Mouse (Mus musculus) lung, embryonic 15.5 days (tissue): Measurements from ENCODE around the gene Cntnap5b. TPM values are rescaled to one million over a fixed set of nuclear protein-coding genes. Genes with fewer than 3 reads are reported as not detected.
A peak's percentile ranks its signal among the peaks of the same experiment; 100 is the strongest.

Experiments used
- ATAC-seq: fragments of 200-750 bp; cut with Nextera tagmentation; 2 replicates; pipeline ENCODE4 v1.8.0; 2017; ENCODE audit warnings: moderate number of reproducible peaks, borderline replicate concordance; ENCODE audit not compliant: low FRiP score, low TSS enrichment; ENCODE audit errors: extremely low read depth
- H3K27ac ChIP-seq: fragments of 300-500 bp; sonication (generic); 2 replicates; pipeline ENCODE4 v1.5.1; 2015; ENCODE audit warnings: moderate library complexity, mild to moderate bottlenecking, inconsistent platforms
- H3K27me3 ChIP-seq: fragments of 300-500 bp; sonication (generic); 2 replicates; pipeline ENCODE4 v1.6.1; 2015; ENCODE audit warnings: inconsistent platforms
- H3K36me3 ChIP-seq: fragments of 300-500 bp; sonication (generic); 2 replicates; pipeline ENCODE4 v1.6.1; 2015; ENCODE audit warnings: inconsistent platforms
- H3K4me1 ChIP-seq: fragments of 300-500 bp; sonication (generic); 2 replicates; pipeline ENCODE4 v1.6.1; 2015; ENCODE audit warnings: inconsistent platforms
- H3K4me2 ChIP-seq: fragments of 300-500 bp; sonication (generic); 2 replicates; pipeline ENCODE4 v1.6.1; 2015; ENCODE audit warnings: inconsistent platforms, mild to moderate bottlenecking, moderate library complexity
- H3K4me3 ChIP-seq: fragments of 300-500 bp; sonication (generic); 2 replicates; pipeline ENCODE4 v1.5.1; 2015; ENCODE audit warnings: mild to moderate bottlenecking, inconsistent platforms
- H3K9ac ChIP-seq: fragments of 300-500 bp; sonication (generic); 2 replicates; pipeline ENCODE4 v1.6.1; 2015; ENCODE audit warnings: inconsistent platforms
- H3K9me3 ChIP-seq: fragments of 300-500 bp; sonication (generic); 2 replicates; pipeline ENCODE4 v1.6.1; 2016; ENCODE audit warnings: inconsistent platforms
- WGBS: fragments of 180-500 bp; shearing (Covaris S2); methylation state at CpG from one replicate; pipeline ENCODE4 v1.1.7; 2015; 5-methylcytosine and 5-hydroxymethylcytosine counted together
- polyA plus RNA-seq: library from polyadenylated mRNA; unstranded; fragments of >200 nt; fragmentation: Nextera tagmentation; extraction: Ambion mirVana; gene quantifications from 2 replicates; pipeline ENCODE4 v1.2.1, GENCODE M21; 2015

The Cntnap5b gene
- polyA plus RNA-seq: not detected in 2 replicates

- Histone ChIP-seq H3K27me3 (no peaks in the 10 kb centered on the region), H3K36me3 (no peaks in the 10 kb centered on the region), H3K9ac (no peak within 1 kb of the TSS), H3K27ac (no peak within 1 kb of the TSS), H3K4me1 (no peaks in the 10 kb centered on the region), H3K4me2 (no peak within 1 kb of the TSS), H3K4me3 (no peak within 1 kb of the TSS), H3K9me3 (no peaks in the 10 kb centered on the region)
- 35% methylated on average over 7 of the region's 7 CpGs for WGBS
- ATAC-seq: no peak
Measured at GRCm38 (mm10) chr1:99772614-99773013, at the start of gene Cntnap5b. TSS of gene Cntnap5b (plus strand) at chr1:99772765.

- no peak overlapping the region for H3K9ac ChIP-seq
- no peak for ATAC-seq
Measured at GRCm38 (mm10) chr1:99759996-99760395, 12.6 kb upstream of the Cntnap5b start.

GRCm38 (mm10) chr1:99772183-99772582 lies 382 bp upstream of the Cntnap5b start:
- WGBS: 2% methylated on average over 19 of the region's 19 CpGs
- peak; percentile 62; the same call in 1 of the 2 replicates for ATAC-seq
- Histone ChIP-seq H3K4me3 (no peak overlapping the region), H3K9ac (no peak overlapping the region), H3K4me2 (no peak overlapping the region), H3K27ac (no peak overlapping the region), H3K27me3 (no peaks in the 10 kb centered on the region), H3K9me3 (no peaks in the 10 kb centered on the region), H3K4me1 (no peaks in the 10 kb centered on the region), H3K36me3 (no peaks in the 10 kb centered on the region)

More at GRCm38 (mm10) chr1:99759996-99760395, 12.6 kb upstream of the Cntnap5b start:
- no peak overlapping the region for H3K4me3 ChIP-seq
- H3K9me3 ChIP-seq: no peaks in the 10 kb centered on the region
- H3K27ac ChIP-seq: no peak overlapping the region
- WGBS: 89% methylated on average over 1 of the region's 1 CpGs
- no peaks in the 10 kb centered on the region for H3K27me3 ChIP-seq
- no peak overlapping the region for H3K4me2 ChIP-seq
- no peaks in the 10 kb centered on the region for H3K4me1 ChIP-seq
- H3K36me3 ChIP-seq: no peaks in the 10 kb centered on the region

- Histone ChIP-seq H3K9ac (no peak overlapping the region), H3K4me2 (no peak overlapping the region), H3K4me1 (no peaks in the 10 kb centered on the region), H3K27me3 (no peaks in the 10 kb centered on the region), H3K36me3 (no peaks in the 10 kb centered on the region), H3K9me3 (no peaks in the 10 kb centered on the region), H3K27ac (no peak overlapping the region), H3K4me3 (no peak overlapping the region)
- WGBS: 0% methylated on average over 4 of the region's 4 CpGs
- ATAC-seq: no peak
Measured at GRCm38 (mm10) chr1:99774144-99774543, 1.6 kb downstream of the Cntnap5b start.

- Histone ChIP-seq H3K9ac (no peak overlapping the region), H3K27ac (no peak overlapping the region), H3K4me3 (no peak overlapping the region), H3K9me3 (no peaks in the 10 kb centered on the region), H3K4me2 (no peak overlapping the region), H3K36me3 (no peaks in the 10 kb centered on the region), H3K4me1 (no peaks in the 10 kb centered on the region), H3K27me3 (no peaks in the 10 kb centered on the region)
- WGBS: 72% methylated on average over 6 of the region's 6 CpGs
- ATAC-seq: no peak
Measured at GRCm38 (mm10) chr1:99813334-99814110, 41.0 kb downstream of the Cntnap5b start.

- H3K36me3 ChIP-seq: no peaks in the 10 kb centered on the region
- no peaks in the 10 kb centered on the region for H3K9me3 ChIP-seq
- no peak overlapping the region for H3K27ac ChIP-seq
- no peak overlapping the region for H3K4me3 ChIP-seq
- no peaks in the 10 kb centered on the region for H3K27me3 ChIP-seq
- no peak overlapping the region for H3K4me2 ChIP-seq
- no peaks in the 10 kb centered on the region for H3K4me1 ChIP-seq
- 95% methylated on average over 3 of the region's 3 CpGs for WGBS
- ATAC-seq: no peak
- H3K9ac ChIP-seq: no peak overlapping the region
Measured at GRCm38 (mm10) chr1:99872344-99872743, 99.8 kb downstream of the Cntnap5b start.

GRCm38 (mm10) chr1:99907774-99908173 lies 135.2 kb downstream of the Cntnap5b start:
- no peaks in the 10 kb centered on the region for H3K36me3 ChIP-seq
- no peaks in the 10 kb centered on the region for H3K27me3 ChIP-seq
- no peak for ATAC-seq
- H3K9me3 ChIP-seq: no peaks in the 10 kb centered on the region
- 60% methylated on average over 2 of the region's 2 CpGs for WGBS
- H3K9ac ChIP-seq: no peak overlapping the region
- no peak overlapping the region for H3K27ac ChIP-seq
- H3K4me2 ChIP-seq: no peak overlapping the region
- no peaks in the 10 kb centered on the region for H3K4me1 ChIP-seq
- no peak overlapping the region for H3K4me3 ChIP-seq

- ATAC-seq: no peak
- no peak overlapping the region for H3K27ac ChIP-seq
- H3K4me3 ChIP-seq: no peak overlapping the region
- no peak overlapping the region for H3K4me2 ChIP-seq
- H3K4me1 ChIP-seq: no peaks in the 10 kb centered on the region
- no peaks in the 10 kb centered on the region for H3K27me3 ChIP-seq
- H3K36me3 ChIP-seq: no peaks in the 10 kb centered on the region
- H3K9ac ChIP-seq: no peak overlapping the region
- no peaks in the 10 kb centered on the region for H3K9me3 ChIP-seq
Measured at GRCm38 (mm10) chr1:99943515-99943914, 170.9 kb downstream of the Cntnap5b start.

- Histone ChIP-seq H3K4me1 (no peaks in the 10 kb centered on the region), H3K9ac (no peak overlapping the region)
Measured at GRCm38 (mm10) chr1:99959428-99959987, 186.9 kb downstream of the Cntnap5b start.

GRCm38 (mm10) chr1:99967300-99968089 lies 194.9 kb downstream of the Cntnap5b start:
- Histone ChIP-seq H3K9me3 (no peaks in the 10 kb centered on the region), H3K4me2 (no peak overlapping the region), H3K4me1 (no peaks in the 10 kb centered on the region), H3K27ac (no peak overlapping the region), H3K4me3 (no peak overlapping the region), H3K9ac (no peak overlapping the region), H3K27me3 (no peaks in the 10 kb centered on the region), H3K36me3 (no peaks in the 10 kb centered on the region)
- no peak for ATAC-seq
- 68% methylated on average over 2 of the region's 2 CpGs for WGBS

More at GRCm38 (mm10) chr1:99959428-99959987, 186.9 kb downstream of the Cntnap5b start:
- Histone ChIP-seq H3K9me3 (no peaks in the 10 kb centered on the region), H3K36me3 (no peaks in the 10 kb centered on the region), H3K27ac (no peak overlapping the region), H3K27me3 (no peaks in the 10 kb centered on the region), H3K4me2 (no peak overlapping the region), H3K4me3 (no peak overlapping the region)
- 26% methylated on average over 2 of the region's 2 CpGs for whole genome bisulfite sequencing
- no peak for ATAC-seq

- no peak overlapping the region for H3K9ac ChIP-seq
- H3K27me3 ChIP-seq: no peaks in the 10 kb centered on the region
- H3K4me2 ChIP-seq: no peak overlapping the region
- no peak overlapping the region for H3K4me3 ChIP-seq
- no peak overlapping the region for H3K27ac ChIP-seq
- H3K4me1 ChIP-seq: no peaks in the 10 kb centered on the region
- 52% methylated on average over 4 of the region's 4 CpGs for WGBS
- no peaks in the 10 kb centered on the region for H3K9me3 ChIP-seq
- ATAC-seq: no peak
- H3K36me3 ChIP-seq: no peaks in the 10 kb centered on the region
Measured at GRCm38 (mm10) chr1:99970184-99971086, 197.9 kb downstream of the Cntnap5b start.
